Mouse (Mus musculus): ENCODE data around the gene Arih1.
"Not testable (repeated sequence)": the region's sequence is repeated elsewhere in the genome, so short reads cannot be mapped to it uniquely, and the experiment has no call there.

Gene Arih1

DNA sequence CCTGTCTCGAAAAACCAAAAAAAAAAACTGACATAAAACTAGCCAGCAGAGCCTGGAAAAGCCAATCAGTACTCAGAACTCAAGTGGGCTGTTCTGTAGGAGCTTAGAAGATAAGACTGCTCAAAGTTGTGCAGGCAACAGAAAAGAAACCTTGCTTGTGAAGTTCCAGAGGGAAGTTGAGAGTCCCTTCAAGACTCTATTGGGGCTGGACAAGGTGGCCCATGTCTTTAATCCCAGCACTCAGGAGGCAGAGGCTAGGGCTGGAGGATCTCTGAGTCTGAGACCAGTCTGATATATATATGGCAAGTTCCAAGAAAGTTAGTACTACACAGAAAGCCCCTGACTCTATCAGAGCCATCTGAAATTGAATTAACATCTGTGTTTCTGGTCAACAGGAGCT lies 28.0 kb downstream of the Arih1 start:
- no peak for DNase-seq

DNA sequence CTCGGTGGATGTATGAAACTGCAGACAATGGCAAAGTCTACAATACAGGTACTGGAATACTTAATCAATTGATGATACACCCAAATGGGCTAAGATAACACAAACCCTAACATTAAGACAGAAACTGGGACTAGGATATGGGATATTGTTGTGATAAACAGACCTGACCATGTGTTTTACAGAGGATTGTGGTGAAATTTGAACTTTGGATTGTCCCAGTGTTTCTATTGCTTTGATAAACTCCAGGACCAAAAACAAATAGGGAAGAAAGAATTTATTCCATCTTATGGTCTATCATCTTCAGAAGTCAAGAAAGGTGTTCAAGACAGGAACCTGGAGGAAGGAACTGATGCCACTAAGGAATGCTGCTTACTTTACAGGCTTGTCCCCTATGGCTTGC lies 28.7 kb downstream of the Arih1 start:
- no peak for DNase-seq

DNA sequence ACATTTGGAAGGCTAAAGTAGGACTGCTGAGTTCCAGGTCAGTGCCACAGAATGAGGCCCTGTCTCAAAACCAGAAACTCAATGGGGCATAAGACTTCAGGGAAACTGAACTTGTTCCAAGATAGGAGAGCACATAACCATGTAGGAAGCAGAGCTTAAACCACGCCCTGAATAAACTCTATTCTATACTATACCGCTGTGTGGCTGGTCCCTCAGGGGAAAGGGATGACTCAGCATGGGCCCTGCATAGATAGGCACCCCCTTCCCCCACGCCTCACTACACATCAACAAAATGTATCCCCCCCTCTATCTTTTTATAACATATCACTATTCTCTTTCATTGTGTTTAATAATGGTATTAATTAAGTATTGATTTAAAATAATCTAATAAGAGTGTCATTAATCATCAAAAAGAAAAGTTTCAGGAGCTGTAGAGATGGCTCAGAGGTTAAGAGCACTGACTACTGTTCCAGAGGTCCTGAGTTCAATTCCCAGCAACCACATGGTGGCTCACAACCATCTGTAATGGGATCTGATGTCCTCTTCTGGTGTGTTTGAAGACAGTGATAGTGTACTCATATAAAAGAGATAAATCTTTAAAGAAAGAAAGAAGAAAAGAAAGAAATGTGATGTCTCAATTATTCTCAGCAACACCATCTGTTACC lies 30.9 kb downstream of the Arih1 start:
- DNase-seq = peak; percentile 79

DNA sequence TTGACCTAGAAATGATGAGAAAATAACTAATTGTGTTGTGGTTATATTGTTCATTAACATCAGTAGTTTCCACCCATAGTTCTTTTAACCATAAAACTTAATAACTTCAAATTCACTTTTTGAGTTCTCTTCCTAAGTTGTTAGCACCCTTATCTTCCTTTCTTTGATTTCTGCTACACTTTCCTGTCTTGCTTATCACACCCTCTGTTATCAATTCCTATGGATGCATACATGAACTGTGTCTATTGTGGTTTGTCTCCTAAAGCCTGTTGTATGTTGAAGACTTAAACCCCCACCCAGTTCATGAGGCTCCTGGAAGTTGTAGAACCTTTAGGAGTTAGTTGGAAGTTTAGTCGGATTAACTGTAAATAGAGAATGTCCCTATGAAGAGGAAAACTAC lies 52.7 kb downstream of the Arih1 start:
- no peak for DNase-seq

DNA sequence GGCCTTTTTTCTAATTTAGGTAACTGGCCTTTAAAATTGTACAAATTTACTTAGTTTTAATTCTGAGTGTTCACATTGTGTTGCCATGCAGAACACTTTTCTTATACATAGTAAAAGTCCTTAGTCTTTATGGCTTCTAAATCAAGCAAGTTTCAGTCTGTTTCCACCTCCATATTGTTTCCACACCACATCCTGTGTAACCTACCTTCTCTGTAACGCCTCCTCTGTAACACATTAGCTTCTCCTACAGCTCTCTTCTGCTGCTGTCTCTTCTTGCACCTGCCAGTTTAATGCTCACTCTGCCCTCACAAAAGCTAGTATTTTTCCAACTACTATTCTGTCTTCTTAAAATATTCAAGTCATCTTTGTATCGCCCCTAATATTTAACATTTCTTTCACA lies 54.8 kb downstream of the Arih1 start:
- DNase-seq = no peak

DNA sequence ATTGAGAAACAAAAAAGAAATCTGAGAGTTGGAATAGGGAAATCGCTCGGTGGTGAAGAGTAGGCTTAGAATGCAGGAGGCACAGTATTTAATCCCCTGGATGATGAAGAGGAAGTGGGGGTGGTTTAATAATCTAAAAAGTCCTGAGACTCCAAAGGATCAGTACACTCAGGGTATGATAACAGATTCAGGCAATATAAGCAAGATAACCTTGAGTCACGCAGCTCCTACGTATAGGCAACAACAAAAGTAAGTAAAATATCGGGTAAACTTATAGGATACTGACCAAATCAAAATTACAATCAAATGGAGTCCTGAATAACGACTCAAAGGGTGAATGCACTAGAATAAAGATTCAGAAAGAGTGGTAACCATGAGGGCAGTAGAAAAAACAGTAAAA lies 65.9 kb downstream of the Arih1 start:
- no peak for DNase-seq

DNA sequence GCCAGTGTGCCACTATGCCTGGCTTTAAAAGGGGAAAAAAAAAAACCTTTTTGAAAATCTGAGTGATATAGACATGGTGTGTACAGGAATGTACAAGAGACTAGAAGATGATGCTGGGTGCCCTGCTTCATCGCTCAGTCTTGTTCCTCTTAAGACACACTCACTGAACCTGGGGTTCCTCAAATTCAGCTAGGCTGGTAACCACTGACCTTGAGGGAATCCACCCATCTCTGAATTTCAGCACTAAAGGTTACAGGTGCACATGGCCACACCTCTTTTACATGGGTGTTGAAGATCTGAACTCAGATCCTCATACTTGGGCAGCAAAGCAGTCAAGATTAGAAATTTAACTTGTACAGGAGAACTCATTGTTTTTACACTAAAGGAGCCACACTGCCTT lies 79.1 kb downstream of the Arih1 start:
- DNase-seq = no peak

DNA sequence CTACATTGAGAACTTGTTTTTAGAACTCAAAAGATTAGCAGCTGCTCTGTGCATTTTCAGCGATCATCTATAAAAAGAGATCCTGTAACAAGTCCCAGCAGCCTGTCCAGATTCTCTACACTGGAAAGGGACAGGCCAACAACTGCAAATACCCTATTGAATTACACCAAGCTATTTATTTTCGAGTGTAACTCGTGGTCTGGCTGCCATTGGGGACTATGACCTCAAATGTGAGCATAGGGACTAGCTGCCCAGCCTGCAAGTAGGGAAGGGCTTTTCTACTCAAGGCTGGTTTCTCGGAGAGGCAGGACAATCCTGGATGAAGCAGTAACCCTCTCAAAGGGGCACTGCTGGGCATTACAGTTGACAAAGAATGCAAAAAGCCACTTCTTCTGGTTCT lies 97.3 kb downstream of the Arih1 start:
- DNase-seq = no peak

DNA sequence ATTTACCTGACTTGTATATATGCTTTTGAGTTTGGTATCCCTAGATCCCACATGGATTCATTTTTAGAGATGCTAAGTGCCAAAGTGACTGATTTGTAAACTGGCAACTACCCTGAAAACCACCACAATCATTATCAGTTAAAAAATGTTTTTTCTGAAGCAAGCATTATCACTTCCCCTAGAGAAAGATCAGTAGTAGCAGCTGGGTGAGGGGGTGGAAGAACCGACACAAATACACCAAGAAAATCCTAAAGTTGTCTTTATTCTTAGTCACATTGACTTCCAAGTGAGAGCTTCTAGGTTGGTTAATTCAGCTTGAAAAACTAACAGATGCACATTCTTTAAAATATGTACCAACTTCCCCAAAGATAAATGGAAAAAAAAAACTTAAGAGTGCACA lies 98.1 kb downstream of the Arih1 start:
- no peak for DNase-seq

DNA sequence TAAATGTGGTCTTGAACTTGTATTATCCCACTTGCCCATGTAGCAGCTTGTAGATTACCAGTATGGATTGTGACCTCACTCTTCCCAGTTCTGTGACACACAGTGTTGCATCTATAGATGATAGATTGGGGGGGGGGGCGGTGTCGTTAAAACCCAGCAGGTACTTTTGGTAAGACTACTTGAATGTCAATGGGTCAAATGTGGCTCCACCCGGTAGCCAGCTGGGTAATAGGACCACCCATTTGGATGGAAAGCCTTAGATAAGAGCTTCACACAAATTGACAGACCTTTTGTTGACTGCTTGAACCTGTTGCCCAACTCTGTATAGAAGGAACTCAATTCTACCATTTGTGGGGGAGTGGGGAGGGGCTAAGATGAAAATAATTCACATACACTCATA lies 99.0 kb downstream of the Arih1 start:
- no peak for DNase-seq

DNA sequence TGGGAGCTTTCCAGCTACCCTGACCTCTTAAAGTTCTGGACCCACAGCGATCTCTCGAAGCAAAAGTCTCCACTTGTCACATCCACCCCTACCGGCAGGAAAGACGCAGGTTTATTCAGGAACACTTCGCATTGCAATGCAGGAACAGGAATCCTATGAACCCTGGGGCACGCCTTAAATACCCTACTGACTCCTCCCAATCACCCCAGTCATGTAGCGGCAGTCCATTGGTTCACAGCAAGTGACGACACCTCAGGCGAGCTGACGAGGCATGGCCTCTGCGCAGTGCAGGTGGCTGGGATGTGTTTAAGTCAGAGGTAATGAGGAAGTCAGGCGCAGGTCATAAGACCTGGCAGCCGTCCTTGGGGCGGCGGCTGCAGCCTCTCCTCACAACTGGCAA lies 110.8 kb downstream of the Arih1 start:
- no peak for DNase-seq

DNA sequence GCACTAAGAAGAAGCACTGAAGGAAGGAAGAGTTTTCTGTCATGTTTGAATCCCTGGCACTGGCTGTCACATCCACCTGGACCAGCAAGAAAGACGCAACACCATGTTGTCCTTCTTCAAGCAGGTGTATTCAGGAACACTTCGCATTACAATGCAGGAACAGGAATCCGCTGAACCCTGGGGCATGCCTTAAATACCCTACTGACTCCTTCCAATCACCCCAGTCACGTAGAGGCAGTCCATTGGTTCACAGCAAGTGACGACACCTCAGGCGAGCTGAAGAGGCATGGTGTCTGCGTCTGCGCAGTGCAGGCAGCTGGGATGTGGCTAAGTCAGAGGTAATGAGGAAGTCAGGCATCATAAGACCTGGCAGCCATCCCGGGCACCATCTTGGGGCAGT lies 116.8 kb downstream of the Arih1 start:
- DNase-seq = no peak

DNA sequence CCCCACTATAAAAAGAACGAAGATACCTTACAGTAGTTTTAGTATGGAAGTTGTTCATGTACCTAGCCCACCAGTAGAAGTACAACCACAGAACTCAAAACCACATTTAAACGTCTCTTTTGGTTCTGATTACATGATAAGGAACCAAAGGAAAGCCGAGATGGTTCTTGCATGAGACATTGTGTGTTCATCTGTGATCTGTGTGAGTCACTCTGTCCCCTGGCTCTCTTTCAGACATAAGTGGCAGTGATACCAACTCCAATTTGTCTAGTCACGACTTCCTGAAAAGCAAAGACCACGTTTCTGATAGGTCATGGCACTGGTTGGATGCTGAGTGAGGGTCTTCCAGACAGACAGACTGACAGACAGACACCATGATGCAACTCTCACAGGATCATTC lies 117.2 kb downstream of the Arih1 start:
- DNase-seq = no peak

DNA sequence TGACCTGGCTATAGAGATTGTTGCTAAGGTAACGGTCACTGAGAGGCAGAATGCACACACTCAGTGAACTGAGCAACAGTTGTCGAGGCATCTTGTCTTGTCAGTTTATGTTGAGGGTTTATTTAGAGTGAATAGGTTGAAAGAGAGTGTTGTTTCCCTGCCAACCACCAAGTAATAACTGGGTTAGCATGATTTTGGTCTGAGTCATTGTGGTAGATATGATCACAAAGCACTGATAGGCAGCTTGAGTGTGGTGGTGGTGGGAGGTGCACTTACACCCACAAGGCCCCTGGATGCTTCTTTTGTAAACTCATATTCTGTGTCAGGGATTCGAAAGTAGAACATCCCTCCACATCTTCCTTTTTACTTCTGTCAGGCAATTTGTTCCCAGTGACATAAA lies 125.9 kb downstream of the Arih1 start:
- not testable (repeated sequence) for DNase-seq

DNA sequence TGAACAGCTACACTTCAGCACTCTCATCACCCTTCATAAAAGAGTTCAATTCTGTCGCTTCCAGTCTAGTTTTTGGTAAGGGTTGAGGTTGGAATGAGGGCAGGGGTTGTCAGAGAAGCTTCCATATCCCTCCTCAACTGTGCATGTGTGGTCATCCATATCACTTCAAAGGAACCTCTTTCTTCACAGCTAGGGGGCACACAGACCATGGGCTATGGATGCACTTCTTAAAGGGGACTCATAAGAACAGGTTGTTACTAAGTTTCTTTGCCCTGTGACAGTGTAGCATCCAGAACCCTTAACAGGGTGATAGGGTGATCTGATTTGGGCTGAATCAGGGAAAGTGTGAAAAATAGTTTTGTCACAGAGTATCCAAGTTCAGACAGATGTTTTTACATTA lies 128.4 kb downstream of the Arih1 start:
- DNase-seq = not testable (repeated sequence)

DNA sequence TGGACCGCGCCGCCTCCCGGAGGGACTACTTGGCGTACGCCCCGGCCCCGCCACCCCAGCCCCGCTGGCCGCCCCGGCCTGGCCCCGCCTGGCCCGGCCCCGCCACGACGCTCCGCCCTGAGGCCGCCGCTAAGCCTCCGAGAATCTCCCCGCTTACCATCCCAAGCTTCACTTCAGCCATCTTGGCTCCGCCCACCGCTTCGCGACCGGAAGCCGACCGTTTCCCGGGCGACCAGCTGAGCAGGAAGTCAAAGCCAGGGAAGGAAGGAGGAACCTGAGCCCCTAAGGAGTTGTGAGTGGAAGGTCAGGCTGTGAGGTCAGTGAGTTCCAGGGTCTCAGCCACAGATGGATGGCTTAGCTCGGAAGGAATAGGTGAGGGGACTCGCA lies 133.2 kb downstream of the Arih1 start, which contains the start of gene Bbs4:
Bbs4 (minus strand) TSS at position 256 of the 387 bp plus-strand sequence.
- peak; percentile 95 for DNase-seq

DNA sequence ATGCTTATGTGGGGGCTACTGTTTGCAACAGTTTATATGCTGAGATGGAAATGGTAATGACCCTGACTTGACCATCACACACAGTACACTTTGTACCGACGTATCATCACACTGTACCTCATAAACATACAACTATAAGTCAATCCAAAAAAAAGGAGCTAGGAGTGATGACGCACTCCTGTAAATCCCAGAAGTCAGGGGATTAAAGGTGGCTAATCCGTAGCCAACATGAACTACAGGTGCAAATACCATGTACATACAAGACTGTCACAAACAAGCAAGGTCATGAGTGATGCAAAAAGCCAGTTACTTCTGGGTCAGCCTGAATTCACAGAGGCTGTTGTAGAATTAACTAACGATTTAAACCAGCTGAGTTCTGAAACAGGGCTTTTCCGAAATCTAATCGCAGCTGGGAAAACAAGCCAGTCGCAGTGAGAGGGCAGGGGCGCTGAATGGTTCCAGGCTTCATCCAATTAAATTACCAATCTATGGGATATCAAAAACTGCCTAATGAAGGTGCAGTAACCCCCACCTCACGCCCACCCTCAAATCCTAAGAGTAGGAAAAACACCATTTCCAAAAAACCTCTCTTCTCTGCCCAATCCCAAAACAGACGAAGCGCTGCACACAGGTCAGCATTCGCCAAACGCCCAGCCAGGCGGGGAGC lies 133.7 kb downstream of the Arih1 start:
- no peak for DNase-seq

DNA sequence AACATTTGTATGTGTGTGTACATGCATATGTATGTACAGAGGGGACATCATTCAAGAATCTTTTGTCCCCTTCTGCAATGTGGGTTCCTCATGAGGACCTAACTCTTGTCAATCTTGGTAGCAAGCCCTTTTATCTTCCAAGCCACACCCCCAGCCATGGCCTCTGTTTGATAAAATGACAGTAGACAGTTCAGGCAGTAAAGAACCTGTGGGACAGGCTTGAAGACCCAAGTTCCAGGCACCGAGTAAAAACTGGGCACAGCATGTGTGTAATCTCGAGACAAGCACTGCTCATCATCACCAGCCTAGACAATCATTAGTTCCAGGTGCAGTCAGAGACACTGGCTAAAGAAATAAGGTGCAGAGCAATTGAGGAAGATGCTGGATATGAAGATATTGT lies 140.2 kb downstream of the Arih1 start:
- DNase-seq = peak; percentile 12

DNA sequence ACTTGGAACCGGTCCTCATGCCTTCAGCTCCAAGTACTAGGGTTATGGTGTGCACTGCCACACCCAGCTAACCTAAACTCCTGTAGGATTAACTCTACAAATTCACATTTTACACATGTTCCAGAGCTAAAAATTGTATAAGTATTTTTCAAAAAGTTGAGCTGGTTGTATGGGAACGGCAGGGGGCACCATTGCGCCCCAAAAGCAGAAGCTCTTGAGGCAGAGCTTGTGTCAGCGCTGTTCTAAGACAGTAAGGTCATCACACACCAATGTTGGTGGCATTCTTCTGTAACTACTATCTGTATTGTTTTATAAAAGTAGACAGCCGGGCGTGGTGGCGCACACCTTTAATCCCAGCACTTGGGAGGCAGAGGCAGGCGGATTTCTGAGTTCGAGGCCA lies 146.4 kb downstream of the Arih1 start:
- peak; percentile 62 for DNase-seq

DNA sequence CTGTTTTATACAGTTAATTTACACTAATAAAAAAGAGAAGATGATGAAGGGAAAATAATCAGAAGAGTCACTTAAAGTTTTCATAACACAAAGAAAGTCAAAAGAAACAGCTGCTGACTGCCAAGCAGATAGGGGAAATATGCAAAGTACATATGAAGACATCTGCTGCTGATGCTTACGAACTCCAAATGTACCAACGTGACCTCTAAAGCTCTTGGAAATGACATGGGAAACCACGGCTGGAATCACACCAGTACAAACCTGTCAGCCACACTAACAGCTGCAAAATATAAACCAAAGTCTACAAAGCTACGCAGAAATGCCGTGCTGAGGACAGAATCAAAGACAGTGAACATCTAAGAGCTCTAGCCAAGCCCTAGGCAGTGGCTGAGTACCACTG lies 147.3 kb downstream of the Arih1 start:
- DNase-seq = no peak

DNA sequence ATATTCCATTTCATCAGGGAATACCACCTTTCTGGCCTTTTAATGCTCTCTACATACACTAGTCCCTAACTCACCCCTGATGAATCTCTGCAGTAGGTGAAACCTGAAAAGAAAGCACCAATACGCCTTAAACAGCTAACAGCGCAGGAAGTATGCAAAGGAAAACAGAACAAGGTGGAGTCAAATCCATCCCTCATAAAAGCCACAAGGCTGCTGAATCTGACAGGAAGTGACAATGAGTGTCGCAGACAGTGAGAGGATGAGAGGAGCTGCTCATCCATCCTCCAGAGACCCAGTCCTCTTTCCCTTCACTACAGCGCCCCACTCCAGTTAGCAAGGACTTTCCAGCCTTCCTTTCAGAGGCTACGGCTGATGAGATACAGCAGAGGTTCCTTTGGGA lies 148.0 kb downstream of the Arih1 start:
- no peak for DNase-seq

Measured in liver (tissue).